In genomic region chr10:111473511-111474371, GRCm38 (mm10) we compare ENCODE assay signal across 8 mouse cellular contexts. TPM values are rescaled to one million over a fixed set of nuclear protein-coding genes. Genes with fewer than 3 reads are reported as not detected.
A peak's percentile ranks its signal among the peaks of the same experiment; 100 is the strongest.
DNase-seq lines count a peak whose midpoint lies in the region; ATAC-seq and TF ChIP-seq lines count a peak whose summit lies in the region.

No protein-coding gene starts in this region.

- peak; percentile 72 for DNase-seq in 3134 (ENCODE audit: extremely low read depth, insufficient read length, low spot score)
- peak; percentile 71 for DNase-seq in embryo, embryonic 10 days (ENCODE audit: low spot score)
- peak; percentile 53 for DNase-seq in gastrocnemius, postnatal 10 days
- peak; percentile 17 for DNase-seq in kidney, adult 11 months
- no peak for DNase-seq in liver, adult 2 months (ENCODE audit: extremely low read depth, low read depth, low spot score)
- DNase-seq in midbrain, postnatal 0 days (ENCODE audit: low spot score), result peak; percentile 57

- no peaks in the 10 kb centered on the region for H3K27me3 ChIP-seq in liver, adult 2 months (ENCODE audit: control insufficient read depth, insufficient read depth, low read length)
- no peaks in the 10 kb centered on the region for H3K27me3 ChIP-seq in midbrain, postnatal 0 days (ENCODE audit: insufficient read depth, low read length)
- no peaks in the 10 kb centered on the region for H3K27me3 ChIP-seq in stomach, embryonic 16.5 days (ENCODE audit: control insufficient read depth, insufficient read depth, low read length)

- H3K4me1 ChIP-seq in liver, adult 2 months (ENCODE audit: control insufficient read depth, insufficient read depth, low read length), result peaks cover 6% of the 10 kb centered on the region; the same call in 1 of the 2 replicates
- peaks cover 9% of the 10 kb centered on the region; the same call in 1 of the 2 replicates for H3K4me1 ChIP-seq in midbrain, postnatal 0 days (ENCODE audit: insufficient read depth, low read length)
- H3K4me1 ChIP-seq in stomach, embryonic 16.5 days (ENCODE audit: control insufficient read depth, insufficient read depth, low read length), result peaks cover 14% of the 10 kb centered on the region

- H3K27ac ChIP-seq in liver, adult 2 months (replicated peaks; ENCODE audit: insufficient read depth, low read depth, low read length), result no peak overlapping the region
- peak overlapping the region; percentile 96 for H3K27ac ChIP-seq in midbrain, postnatal 0 days (ENCODE audit: low read depth, low read length)
- peak overlapping the region; percentile 89 for H3K27ac ChIP-seq in stomach, embryonic 16.5 days (ENCODE audit: low read length)

- H3K4me3 ChIP-seq in liver, adult 2 months (ENCODE audit: insufficient read depth, low read depth, low read length), result peak overlapping the region; percentile 88
- H3K4me3 ChIP-seq in midbrain, postnatal 0 days (ENCODE audit: low read depth, low read length), result peak overlapping the region; percentile 96
- peak overlapping the region; percentile 98 for H3K4me3 ChIP-seq in stomach, embryonic 16.5 days (replicated peaks; ENCODE audit: low read length)

- ATAC-seq in activated CD4-positive, CD25-positive, alpha-beta regulatory T cell, adult 4 months, result peak; percentile 50
- peak; percentile 83 for ATAC-seq in midbrain, postnatal 0 days (ENCODE audit: low FRiP score)
- peak; percentile 76 for ATAC-seq in stomach, embryonic 16.5 days (ENCODE audit: insufficient read depth, low FRiP score)

- H3K4me2 ChIP-seq in midbrain, postnatal 0 days (ENCODE audit: low read depth, low read length, poor library complexity, severe bottlenecking), result peak overlapping the region; percentile 71
- peak overlapping the region; percentile 77 for H3K4me2 ChIP-seq in stomach, embryonic 16.5 days (ENCODE audit: low read depth, low read length)

- TF ChIP-seq CTCF in liver, adult 2 months (IDR thresholded peaks at IDR 0.05; ENCODE audit: low read depth, low read length), result no peak
- TF ChIP-seq CTCF in midbrain, postnatal 0 days (IDR thresholded peaks at IDR 0.05), result no peak

- no peaks in the 10 kb centered on the region for H3K9me3 ChIP-seq in midbrain, postnatal 0 days (ENCODE audit: low read length)
- H3K9me3 ChIP-seq in stomach, embryonic 16.5 days (replicated peaks; ENCODE audit: control insufficient read depth, low read length), result no peaks in the 10 kb centered on the region

- no peaks in the 10 kb centered on the region for H3K36me3 ChIP-seq in liver, adult 2 months (ENCODE audit: control insufficient read depth, insufficient read depth, low read length)
- H3K36me3 ChIP-seq in midbrain, postnatal 0 days (ENCODE audit: insufficient read depth, low read length), result no peaks in the 10 kb centered on the region
- no peaks in the 10 kb centered on the region for H3K36me3 ChIP-seq in stomach, embryonic 16.5 days (ENCODE audit: control insufficient read depth, insufficient read depth, low read length)

- no peak for TF ChIP-seq POLR2A in liver, adult 2 months (IDR thresholded peaks at IDR 0.05; ENCODE audit: extremely low read depth, insufficient read depth, low read length)

- peak overlapping the region; percentile 93 for H3K9ac ChIP-seq in liver, adult 2 months (ENCODE audit: low read depth, low read length)
- H3K9ac ChIP-seq in midbrain, postnatal 0 days (replicated peaks; ENCODE audit: low read length, poor library complexity, severe bottlenecking), result peak overlapping the region; percentile 94
- H3K9ac ChIP-seq in stomach, embryonic 16.5 days (ENCODE audit: low read length), result peak overlapping the region; percentile 98

- WGBS in liver, adult 2 months, result 2% methylated on average over 55 of the region's 58 CpGs
- WGBS in midbrain, postnatal 0 days, result under 1% methylated on average over 40 of the region's 58 CpGs
- under 1% methylated on average over 57 of the region's 58 CpGs for WGBS in stomach, embryonic 16.5 days

- H3K79me2 ChIP-seq in liver, adult 2 months (ENCODE audit: control insufficient read depth, insufficient read depth, low read length), result peaks cover 18% of the 10 kb centered on the region

RNA-seq across cellular contexts. Expression of gene Nap1l1, which starts 0.7 kb away (rescaled TPM):
- polyA plus RNA-seq in activated CD4-positive, CD25-positive, alpha-beta regulatory T cell, adult 4 months (2017; shearing (Covaris generic)), result 100 to 1,000 TPM; 155 to 159 TPM
- 10 to 100 TPM; 63.3 to 82.9 TPM for total RNA-seq in gastrocnemius, postnatal 10 days (2021)
- total RNA-seq in liver, adult 2 months (2014; rRNA removed), result 22.8 and 27.8 TPM in 2 replicates
- polyA plus RNA-seq in liver, adult 2 months (2012; rRNA removed), result 3.7 TPM in 2 replicates
- total RNA-seq in midbrain, postnatal 0 days (2014; rRNA removed), result 57.1 and 83.3 TPM in 2 replicates
- polyA plus RNA-seq in midbrain, postnatal 0 days (2015; fragmentation: Nextera tagmentation; extraction: Ambion mirVana), result 160 and 171 TPM in 2 replicates
- polyA plus RNA-seq in stomach, embryonic 16.5 days (2015; fragmentation: Nextera tagmentation; extraction: Ambion mirVana), result 154 and 180 TPM in 2 replicates

RNA-seq across cellular contexts. Expression of gene Phlda1, which starts 32.3 kb away (rescaled TPM):
- 1 to 10 TPM; 4.9 to 5.6 TPM for polyA plus RNA-seq in activated CD4-positive, CD25-positive, alpha-beta regulatory T cell, adult 4 months (2017; shearing (Covaris generic))
- 1 to 10 TPM; 7.2 to 8.2 TPM for total RNA-seq in gastrocnemius, postnatal 10 days (2021)
- total RNA-seq in liver, adult 2 months (2014; rRNA removed), result 11.2 and 11.5 TPM in 2 replicates
- polyA plus RNA-seq in liver, adult 2 months (2012; rRNA removed), result 30.2 and 51.0 TPM in 2 replicates
- total RNA-seq in midbrain, postnatal 0 days (2014; rRNA removed), result 6.8 and 7.0 TPM in 2 replicates
- polyA plus RNA-seq in midbrain, postnatal 0 days (2015; fragmentation: Nextera tagmentation; extraction: Ambion mirVana), result 32.6 and 32.9 TPM in 2 replicates
- polyA plus RNA-seq in stomach, embryonic 16.5 days (2015; fragmentation: Nextera tagmentation; extraction: Ambion mirVana), result 44.4 and 50.7 TPM in 2 replicates

Comparison
In these comparisons a context has a peak if more than half of its experiments do, and no peak if none do; other contexts are left out.
1. RNA of gene Nap1l1, which starts 0.7 kb away (polyA plus RNA-seq): 154 to 180 TPM in stomach, embryonic 16.5 days, 160 to 171 TPM in midbrain, postnatal 0 days and 155 to 159 TPM in activated CD4-positive, CD25-positive, alpha-beta regulatory T cell, adult 4 months; 3.7 TPM in liver, adult 2 months; every median in the first group is over 10 times any median in the second.
2. Peak in every context shown above with its lines, with median percentiles within 50 percentile points of each other: ATAC-seq, H3K4me3 ChIP-seq and H3K9ac ChIP-seq.